Mouse (Mus musculus) adrenal gland, adult 2 months (tissue): ENCODE results near the gene Tead3. TPM values are rescaled to one million over a fixed set of nuclear protein-coding genes. Genes with fewer than 3 reads are reported as not detected.
"Not testable (repeated sequence)": the region's sequence is repeated elsewhere in the genome, so short reads cannot be mapped to it uniquely, and the experiment has no call there.

Experiments
- DNase-seq: peaks from one replicate; pipeline ENCODE4 v3.0.0; 2021
- polyA plus RNA-seq: library from polyadenylated mRNA; depleted of rRNA; stranded (reverse); fragments of >200 nt; gene quantifications from 2 replicates; pipeline ENCODE4 v1.2.3, GENCODE M21; 2012
- total RNA-seq, 2 experiments: library from RNA; stranded (reverse); gene quantifications; 2 replicates each; pipeline ENCODE4 v1.2.3; 2021

Gene Tead3
- total and polyA plus RNA-seq, 3 experiments = 8.6 to 15.9 (median 12.5) TPM

- no peak for DNase-seq
These were observed 10.1 kb upstream of the Tead3 start for GRCm38 (mm10) chr17:28360531-28361277.

GRCm38 (mm10) chr17:28358576-28359261, 8.1 kb upstream of the Tead3 start:
- DNase-seq = not testable (repeated sequence)

GRCm38 (mm10) chr17:28355871-28356270, 5.3 kb upstream of the Tead3 start:
- DNase-seq = no peak

GRCm38 (mm10) chr17:28352018-28352417, 1.4 kb upstream of the Tead3 start:
- no peak for DNase-seq

GRCm38 (mm10) chr17:28351353-28351890, 805 bp upstream of the Tead3 start:
- DNase-seq = no peak

- DNase-seq = peak; percentile 78
These were observed 634 bp downstream of the Tead3 start for GRCm38 (mm10) chr17:28349901-28350465.

GRCm38 (mm10) chr17:28349264-28349880, 1.2 kb downstream of the Tead3 start:
- DNase-seq = no peak

- no peak for DNase-seq
These were observed 2.4 kb downstream of the Tead3 start for GRCm38 (mm10) chr17:28348211-28348610.

GRCm38 (mm10) chr17:28347327-28347726, 3.3 kb downstream of the Tead3 start:
- no peak for DNase-seq

- no peak for DNase-seq
These were observed 4.7 kb downstream of the Tead3 start for GRCm38 (mm10) chr17:28345882-28346281.

GRCm38 (mm10) chr17:28345271-28345721, 5.3 kb downstream of the Tead3 start:
- DNase-seq = no peak

GRCm38 (mm10) chr17:28344670-28345069, 5.9 kb downstream of the Tead3 start:
- no peak for DNase-seq

GRCm38 (mm10) chr17:28344050-28344607, 6.5 kb downstream of the Tead3 start:
- DNase-seq = no peak

- DNase-seq = peak; percentile 85
These were observed 9.5 kb downstream of the Tead3 start for GRCm38 (mm10) chr17:28341091-28341490.

- DNase-seq = no peak
These were observed 10.0 kb downstream of the Tead3 start for GRCm38 (mm10) chr17:28340578-28340977.

- DNase-seq = no peak
These were observed 13.1 kb downstream of the Tead3 start for GRCm38 (mm10) chr17:28337547-28337946.

GRCm38 (mm10) chr17:28335267-28335666, 15.3 kb downstream of the Tead3 start:
- no peak for DNase-seq

- peak; percentile 17 for DNase-seq
These were observed 17.6 kb downstream of the Tead3 start for GRCm38 (mm10) chr17:28332915-28333546.

- DNase-seq = no peak
These were observed 18.3 kb downstream of the Tead3 start for GRCm38 (mm10) chr17:28332113-28332914.
